Mouse (Mus musculus) left cerebral cortex, postnatal 14 days (tissue): ENCODE measurements at regions not wholly inside any gene's neighbourhood (a gene's known extent, or its start where the extent isn't known, plus 50 kb on each side); places are given as distances from the start of the nearest gene placed in this dataset.

ENCODE experiments used
- DNase-seq, 2 experiments: peaks; one replicate each; pipeline ENCODE4 v3.0.0; 2021 to 2022; ENCODE audit warnings: low spot score in 2 of 2, mixed read lengths in 1 of 2
- intact Hi-C: fragments of 180-260 bp; cut with DNase I; formaldehyde crosslinking; loops from one replicate; pipeline ENCODE4 v1.15.1; 2025

- DNase-seq, result peak in 1 of 2 experiments; percentile 19
- intact Hi-C loops, result no loop called here
Observed at GRCm38 (mm10) chr6:81323690-81324089, 599.8 kb upstream of the Gcfc2 start.

GRCm38 (mm10) chr6:81363969-81364529 lies 559.4 kb upstream of the Gcfc2 start:
- intact Hi-C loops, result no loop called here
- no peak for DNase-seq

- intact Hi-C loops, result no loop called here
- DNase-seq, result no peak
Observed at GRCm38 (mm10) chr6:81388484-81388883, 535.0 kb upstream of the Gcfc2 start.

- DNase-seq, result no peak
- intact Hi-C loops, result no loop called here
Observed at GRCm38 (mm10) chr6:81403122-81403521, 520.3 kb upstream of the Gcfc2 start.

- DNase-seq, result peak; percentile 48 to 73
- intact Hi-C loops, result no loop called here
Observed at GRCm38 (mm10) chr6:81413611-81414010, 509.9 kb upstream of the Gcfc2 start.

- intact Hi-C loops, result no loop called here
- DNase-seq, result no peak
Observed at GRCm38 (mm10) chr6:81434745-81435144, 488.7 kb upstream of the Gcfc2 start.

- intact Hi-C loops, result no loop called here
- DNase-seq, result no peak
Observed at GRCm38 (mm10) chr6:81438951-81439722, 484.3 kb upstream of the Gcfc2 start.

GRCm38 (mm10) chr6:81441396-81441795 lies 482.1 kb upstream of the Gcfc2 start:
- intact Hi-C loops, result no loop called here
- peak; percentile 7 to 25 for DNase-seq

- intact Hi-C loops, result no loop called here
- no peak for DNase-seq
Observed at GRCm38 (mm10) chr6:81446019-81446800, 477.3 kb upstream of the Gcfc2 start.

GRCm38 (mm10) chr6:81447701-81448100 lies 475.8 kb upstream of the Gcfc2 start:
- intact Hi-C loops, result no loop called here

GRCm38 (mm10) chr6:81448366-81448765 lies 475.1 kb upstream of the Gcfc2 start:
- intact Hi-C loops, result no loop called here

More at GRCm38 (mm10) chr6:81447701-81448100, 475.8 kb upstream of the Gcfc2 start:
- DNase-seq, result no peak

GRCm38 (mm10) chr6:81461095-81461494 lies 462.4 kb upstream of the Gcfc2 start:
- intact Hi-C loops, result no loop called here
- no peak for DNase-seq

More at GRCm38 (mm10) chr6:81448366-81448765, 475.1 kb upstream of the Gcfc2 start:
- no peak for DNase-seq

GRCm38 (mm10) chr6:81464442-81464841 lies 459.0 kb upstream of the Gcfc2 start:
- intact Hi-C loops, result no loop called here
- DNase-seq, result no peak

- no peak for DNase-seq
- intact Hi-C loops, result no loop called here
Observed at GRCm38 (mm10) chr6:81466536-81466935, 456.9 kb upstream of the Gcfc2 start.

- DNase-seq, result peak in 1 of 2 experiments; percentile 7
- intact Hi-C loops, result no loop called here
Observed at GRCm38 (mm10) chr6:81471340-81471955, 452.0 kb upstream of the Gcfc2 start.

- intact Hi-C loops, result no loop called here
- DNase-seq, result peak in 1 of 2 experiments; percentile 5
Observed at GRCm38 (mm10) chr6:81472506-81472905, 451.0 kb upstream of the Gcfc2 start.

GRCm38 (mm10) chr6:81474786-81475185 lies 448.7 kb upstream of the Gcfc2 start:
- DNase-seq, result no peak
- intact Hi-C loops, result no loop called here

GRCm38 (mm10) chr6:81487006-81487405 lies 436.5 kb upstream of the Gcfc2 start:
- DNase-seq, result no peak
- intact Hi-C loops, result no loop called here

- DNase-seq, result no peak
- intact Hi-C loops, result no loop called here
Observed at GRCm38 (mm10) chr6:81496239-81496638, 427.2 kb upstream of the Gcfc2 start.

- DNase-seq, result no peak
- intact Hi-C loops, result no loop called here
Observed at GRCm38 (mm10) chr6:81517185-81517584, 406.3 kb upstream of the Gcfc2 start.
